Mouse (Mus musculus) thymus, adult 2 months (tissue): ENCODE data around the gene Mindy3.

Source experiments
- CTCF ChIP-seq: fragments of 200-500 bp; IDR thresholded peaks from 2 replicates; pipeline ENCODE4 v1.5.1; 2012; ENCODE audit warnings: mild to moderate bottlenecking, control low read depth, low read length, moderate library complexity, borderline replicate concordance; ENCODE audit not compliant: control insufficient read depth, poor library complexity, insufficient read depth; ENCODE audit errors: extremely low read depth
- POLR2A ChIP-seq: fragments of 200-500 bp; IDR thresholded peaks from 2 replicates; pipeline ENCODE4 v1.6.1; 2012; ENCODE audit warnings: mild to moderate bottlenecking, low read length, control low read depth, moderate library complexity; ENCODE audit not compliant: control insufficient read depth, poor library complexity, insufficient read depth; ENCODE audit errors: extremely low read depth

DNA sequence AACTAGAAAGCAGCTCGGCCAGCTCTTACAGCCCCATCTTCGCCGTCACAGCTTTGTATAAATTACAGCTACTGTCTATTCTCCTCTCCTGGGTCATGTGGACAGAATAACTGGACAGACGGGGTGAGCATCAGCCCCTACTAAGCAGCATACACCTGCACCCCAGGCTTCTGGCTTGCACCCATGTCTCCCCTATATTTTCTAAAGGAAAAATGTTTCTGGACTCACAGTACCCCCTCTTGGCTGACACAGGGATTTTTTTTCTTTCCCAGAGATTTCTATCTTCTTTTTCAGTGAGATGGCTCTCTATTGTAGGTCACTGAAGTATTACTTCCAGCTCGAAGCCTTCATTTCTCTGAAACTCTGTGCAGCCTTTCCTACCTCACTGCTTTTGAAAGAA is 122.0 kb downstream of the Mindy3 start:
- TF ChIP-seq CTCF (no peak), POLR2A (no peak)
